Mouse (Mus musculus): ENCODE measurements around the gene Mink1. TPM values are rescaled to one million over a fixed set of nuclear protein-coding genes. Genes with fewer than 3 reads are reported as not detected.

The Mink1 gene
- total RNA-seq (2014; rRNA removed; ENCODE audit: low replicate concordance) (20.4 and 38.0 TPM in 2 replicates), polyA plus RNA-seq (2015; fragmentation: Nextera tagmentation; extraction: Ambion mirVana) (5.0 and 5.2 TPM in 2 replicates)

GRCm38 (mm10) chr11:70562287-70562994 is at the start of gene Mink1:
Mink1 (plus strand) TSS chr11:70562881.
- Histone ChIP-seq H3K27ac (ENCODE audit: low read depth) (peak within 1 kb of the TSS; percentile 68), H3K9ac (replicated peaks; ENCODE audit: low read depth, low read length) (peak within 1 kb of the TSS; percentile 76), H3K9me3 (replicated peaks; ENCODE audit: control insufficient read depth, low read length) (no peaks in the 10 kb centered on the region), H3K4me1 (ENCODE audit: control insufficient read depth, insufficient read depth) (no peaks in the 10 kb centered on the region), H3K36me3 (replicated peaks; ENCODE audit: control insufficient read depth, insufficient read depth, low read length) (peaks cover 3% of the 10 kb centered on the region; the same call in 1 of the 2 replicates), H3K4me3 (ENCODE audit: low read depth, low read length) (peak within 1 kb of the TSS; percentile 77), H3K4me2 (ENCODE audit: low read depth, low read length) (peak within 1 kb of the TSS; percentile 85), H3K27me3 (ENCODE audit: control insufficient read depth, insufficient read depth, low read length) (no peaks in the 10 kb centered on the region)
- ATAC-seq (ENCODE audit: insufficient read depth, low read depth) (peak; percentile 92), DNase-seq (ENCODE audit: low spot score) (peak; percentile 87)
- WGBS: under 1% methylated on average over 45 of the region's 57 CpGs
- no peak for TF ChIP-seq CTCF (IDR thresholded peaks at IDR 0.05; ENCODE audit: low read depth)
- TF ChIP-seq EP300 (IDR thresholded peaks at IDR 0.05; ENCODE audit: low read depth): no peak

- H3K4me1 ChIP-seq (ENCODE audit: control insufficient read depth, insufficient read depth): no peaks in the 10 kb centered on the region
- TF ChIP-seq CTCF (IDR thresholded peaks at IDR 0.05; ENCODE audit: low read depth): no peak
- TF ChIP-seq EP300 (IDR thresholded peaks at IDR 0.05; ENCODE audit: low read depth): no peak
- H3K4me3 ChIP-seq (ENCODE audit: low read depth, low read length): no peak overlapping the region
- WGBS: 43% methylated on average over 11 of the region's 11 CpGs
- ATAC-seq (ENCODE audit: insufficient read depth, low read depth) (peak; percentile 24; the same call in 1 of the 2 replicates), DNase-seq (ENCODE audit: low spot score) (no peak)
- H3K27ac ChIP-seq (ENCODE audit: low read depth): no peak overlapping the region
- peaks cover 10% of the 10 kb centered on the region; the same call in 1 of the 2 replicates for H3K27me3 ChIP-seq (ENCODE audit: control insufficient read depth, insufficient read depth, low read length)
- H3K4me2 ChIP-seq (ENCODE audit: low read depth, low read length): no peak overlapping the region
- no peaks in the 10 kb centered on the region for H3K36me3 ChIP-seq (replicated peaks; ENCODE audit: control insufficient read depth, insufficient read depth, low read length)
- H3K9ac ChIP-seq (replicated peaks; ENCODE audit: low read depth, low read length): no peak overlapping the region
- H3K9me3 ChIP-seq (replicated peaks; ENCODE audit: control insufficient read depth, low read length): no peaks in the 10 kb centered on the region
These were observed 49.2 kb upstream of the Mink1 start for GRCm38 (mm10) chr11:70513520-70513919.

GRCm38 (mm10) chr11:70514288-70514687 is 48.4 kb upstream of the Mink1 start, which contains the start of gene Vmo1:
Vmo1 (minus strand) TSS chr11:70514616.
- H3K27ac ChIP-seq (ENCODE audit: low read depth): no peak within 1 kb of the TSS
- WGBS: 84% methylated on average over 7 of the region's 7 CpGs
- no peaks in the 10 kb centered on the region for H3K4me1 ChIP-seq (ENCODE audit: control insufficient read depth, insufficient read depth)
- H3K9me3 ChIP-seq (replicated peaks; ENCODE audit: control insufficient read depth, low read length): no peaks in the 10 kb centered on the region
- H3K4me2 ChIP-seq (ENCODE audit: low read depth, low read length): no peak within 1 kb of the TSS
- TF ChIP-seq EP300 (IDR thresholded peaks at IDR 0.05; ENCODE audit: low read depth) (no peak), CTCF (IDR thresholded peaks at IDR 0.05; ENCODE audit: low read depth) (no peak)
- DNase-seq (ENCODE audit: low spot score) (no peak), ATAC-seq (ENCODE audit: insufficient read depth, low read depth) (no peak)
- no peak within 1 kb of the TSS for H3K9ac ChIP-seq (replicated peaks; ENCODE audit: low read depth, low read length)
- H3K36me3 ChIP-seq (replicated peaks; ENCODE audit: control insufficient read depth, insufficient read depth, low read length): no peaks in the 10 kb centered on the region
- no peak within 1 kb of the TSS for H3K4me3 ChIP-seq (ENCODE audit: low read depth, low read length)
- H3K27me3 ChIP-seq (ENCODE audit: control insufficient read depth, insufficient read depth, low read length): peaks cover 8% of the 10 kb centered on the region; the same call in 1 of the 2 replicates

- WGBS: 23% methylated on average over 2 of the region's 2 CpGs
- DNase-seq (ENCODE audit: low spot score) (peak; percentile 51), ATAC-seq (ENCODE audit: insufficient read depth, low read depth) (no peak)
- Histone ChIP-seq H3K4me2 (ENCODE audit: low read depth, low read length) (no peak overlapping the region), H3K27ac (ENCODE audit: low read depth) (no peak overlapping the region), H3K9ac (replicated peaks; ENCODE audit: low read depth, low read length) (no peak overlapping the region), H3K4me3 (ENCODE audit: low read depth, low read length) (no peak overlapping the region), H3K36me3 (replicated peaks; ENCODE audit: control insufficient read depth, insufficient read depth, low read length) (no peaks in the 10 kb centered on the region), H3K27me3 (ENCODE audit: control insufficient read depth, insufficient read depth, low read length) (no peaks in the 10 kb centered on the region), H3K9me3 (replicated peaks; ENCODE audit: control insufficient read depth, low read length) (no peaks in the 10 kb centered on the region), H3K4me1 (ENCODE audit: control insufficient read depth, insufficient read depth) (no peaks in the 10 kb centered on the region)
- TF ChIP-seq CTCF (IDR thresholded peaks at IDR 0.05; ENCODE audit: low read depth) (peak; percentile 73), EP300 (IDR thresholded peaks at IDR 0.05; ENCODE audit: low read depth) (no peak)
These were observed 46.3 kb upstream of the Mink1 start for GRCm38 (mm10) chr11:70516352-70516751.

- Histone ChIP-seq H3K27me3 (ENCODE audit: control insufficient read depth, insufficient read depth, low read length) (no peaks in the 10 kb centered on the region), H3K4me2 (ENCODE audit: low read depth, low read length) (no peak overlapping the region), H3K9me3 (replicated peaks; ENCODE audit: control insufficient read depth, low read length) (no peaks in the 10 kb centered on the region), H3K9ac (replicated peaks; ENCODE audit: low read depth, low read length) (no peak overlapping the region), H3K4me1 (ENCODE audit: control insufficient read depth, insufficient read depth) (no peaks in the 10 kb centered on the region), H3K27ac (ENCODE audit: low read depth) (no peak overlapping the region), H3K36me3 (replicated peaks; ENCODE audit: control insufficient read depth, insufficient read depth, low read length) (no peaks in the 10 kb centered on the region), H3K4me3 (ENCODE audit: low read depth, low read length) (no peak overlapping the region)
- WGBS: 65% methylated on average over 1 of the region's 1 CpGs
- ATAC-seq (ENCODE audit: insufficient read depth, low read depth) (no peak), DNase-seq (ENCODE audit: low spot score) (no peak)
- no peak for TF ChIP-seq CTCF (IDR thresholded peaks at IDR 0.05; ENCODE audit: low read depth)
- TF ChIP-seq EP300 (IDR thresholded peaks at IDR 0.05; ENCODE audit: low read depth): no peak
These were observed 44.2 kb upstream of the Mink1 start for GRCm38 (mm10) chr11:70518436-70518835.

Data from heart, postnatal 0 days (tissue).